Mouse (Mus musculus) erythroblast, adult 5-6 weeks (primary cell): Measurements from ENCODE around the gene Amhr2. TPM values are rescaled to one million over a fixed set of nuclear protein-coding genes. Genes with fewer than 3 reads are reported as not detected.

Source experiments
- total RNA-seq, 2 experiments: library from RNA; stranded (forward) in 1 of 2; stranded (reverse) in 1 of 2; fragments of 150-400 nt in 1 of 2; fragments of 200-764, 138-1000 nt in 1 of 2; gene quantifications; 2 replicates each; pipeline versions ENCODE4 v1.2.3 to v1.2.4; 2015 to 2017; ENCODE audit warnings: low replicate concordance in 2 of 2

Gene Amhr2
- total RNA-seq, 2 experiments from 2014 or later, result not detected

Other genes starting within 250 kb of the Amhr2 start
- 14.2 and 19.0 TPM in 2 replicates for gene Zfp740, start 242.1 kb upstream of the Amhr2 start, total RNA-seq (2015; ENCODE audit: low replicate concordance)
- 15.7 and 21.5 TPM in 2 replicates for gene Zfp740, start 242.1 kb upstream of the Amhr2 start, total RNA-seq (2017; ENCODE audit: low replicate concordance)
- 2.9 TPM in 1 of 2 replicates, not detected in the other for gene Csad, start 240.6 kb upstream of the Amhr2 start, total RNA-seq (2015; ENCODE audit: low replicate concordance)
- 9.3 and 12.5 TPM in 2 replicates for gene Csad, start 240.6 kb upstream of the Amhr2 start, total RNA-seq (2017; ENCODE audit: low replicate concordance)
- gene Itgb7, start 213.4 kb upstream of the Amhr2 start, total RNA-seq (2015; ENCODE audit: low replicate concordance), result 36.8 and 55.3 TPM in 2 replicates
- 31.0 and 35.5 TPM in 2 replicates for gene Itgb7, start 213.4 kb upstream of the Amhr2 start, total RNA-seq (2017; ENCODE audit: low replicate concordance)
- gene Rarg, start 187.8 kb upstream of the Amhr2 start, total RNA-seq (2015; ENCODE audit: low replicate concordance), result 0.84 and 1.5 TPM in 2 replicates
- 0.84 and 5.2 TPM in 2 replicates for gene Rarg, start 187.8 kb upstream of the Amhr2 start, total RNA-seq (2017; ENCODE audit: low replicate concordance)
- gene Gm9918, start 174.8 kb upstream of the Amhr2 start, total RNA-seq (2015; ENCODE audit: low replicate concordance), result not detected in 2 replicates
- gene Gm9918, start 174.8 kb upstream of the Amhr2 start, total RNA-seq (2017; ENCODE audit: low replicate concordance), result not detected in 2 replicates
- gene Mfsd5, start 165.9 kb upstream of the Amhr2 start, total RNA-seq (2015; ENCODE audit: low replicate concordance), result 5.9 and 15.6 TPM in 2 replicates
- 2.5 and 10.7 TPM in 2 replicates for gene Mfsd5, start 165.9 kb upstream of the Amhr2 start, total RNA-seq (2017; ENCODE audit: low replicate concordance)
- 4.8 and 10.9 TPM in 2 replicates for gene Espl1, start 149.1 kb upstream of the Amhr2 start, total RNA-seq (2015; ENCODE audit: low replicate concordance)
- gene Espl1, start 149.1 kb upstream of the Amhr2 start, total RNA-seq (2017; ENCODE audit: low replicate concordance), result 29.3 and 37.1 TPM in 2 replicates
- 71.1 and 131 TPM in 2 replicates for gene Pfdn5, start 119.3 kb upstream of the Amhr2 start, total RNA-seq (2015; ENCODE audit: low replicate concordance)
- gene Pfdn5, start 119.3 kb upstream of the Amhr2 start, total RNA-seq (2017; ENCODE audit: low replicate concordance), result 120 and 128 TPM in 2 replicates
- 9.4 and 10.0 TPM in 2 replicates for gene Myg1, start 113.7 kb upstream of the Amhr2 start, total RNA-seq (2015; ENCODE audit: low replicate concordance)
- 14.3 and 14.9 TPM in 2 replicates for gene Myg1, start 113.7 kb upstream of the Amhr2 start, total RNA-seq (2017; ENCODE audit: low replicate concordance)
- 30.3 and 60.7 TPM in 2 replicates for gene Aaas, start 94.6 kb upstream of the Amhr2 start, total RNA-seq (2015; ENCODE audit: low replicate concordance)
- 11.7 and 49.7 TPM in 2 replicates for gene Aaas, start 94.6 kb upstream of the Amhr2 start, total RNA-seq (2017; ENCODE audit: low replicate concordance)
- not detected in 2 replicates for gene Sp7, start 78.2 kb upstream of the Amhr2 start, total RNA-seq (2015; ENCODE audit: low replicate concordance)
- not detected in 2 replicates for gene Sp7, start 78.2 kb upstream of the Amhr2 start, total RNA-seq (2017; ENCODE audit: low replicate concordance)
- 42.2 and 66.3 TPM in 2 replicates for gene Sp1, start 39.2 kb upstream of the Amhr2 start, total RNA-seq (2015; ENCODE audit: low replicate concordance)
- gene Sp1, start 39.2 kb upstream of the Amhr2 start, total RNA-seq (2017; ENCODE audit: low replicate concordance), result 20.2 and 23.1 TPM in 2 replicates
- gene Prr13, start 13.7 kb downstream of the Amhr2 start, total RNA-seq (2015; ENCODE audit: low replicate concordance), result 70.9 and 84.4 TPM in 2 replicates
- gene Prr13, start 13.7 kb downstream of the Amhr2 start, total RNA-seq (2017; ENCODE audit: low replicate concordance), result 37.6 and 64.5 TPM in 2 replicates
- gene Pcbp2, start 25.2 kb downstream of the Amhr2 start, total RNA-seq (2015; ENCODE audit: low replicate concordance), result 252 and 321 TPM in 2 replicates
- 85.4 and 91.0 TPM in 2 replicates for gene Pcbp2, start 25.2 kb downstream of the Amhr2 start, total RNA-seq (2017; ENCODE audit: low replicate concordance)
- not detected in 2 replicates for gene Gm10337, start 58.4 kb downstream of the Amhr2 start, total RNA-seq (2015; ENCODE audit: low replicate concordance)
- not detected in 2 replicates for gene Gm10337, start 58.4 kb downstream of the Amhr2 start, total RNA-seq (2017; ENCODE audit: low replicate concordance)
- gene Map3k12, start 71.7 kb downstream of the Amhr2 start, total RNA-seq (2015; ENCODE audit: low replicate concordance), result not detected in 2 replicates
- gene Map3k12, start 71.7 kb downstream of the Amhr2 start, total RNA-seq (2017; ENCODE audit: low replicate concordance), result 0.34 and 1.1 TPM in 2 replicates
- gene Tarbp2, start 72.8 kb downstream of the Amhr2 start, total RNA-seq (2015; ENCODE audit: low replicate concordance), result 3.5 and 7.3 TPM in 2 replicates
- gene Tarbp2, start 72.8 kb downstream of the Amhr2 start, total RNA-seq (2017; ENCODE audit: low replicate concordance), result 9.6 and 13.5 TPM in 2 replicates
- 4.6 TPM in 1 of 2 replicates, not detected in the other for gene Npff, start 79.6 kb downstream of the Amhr2 start, total RNA-seq (2015; ENCODE audit: low replicate concordance)
- 5.9 TPM in 1 of 2 replicates, not detected in the other for gene Npff, start 79.6 kb downstream of the Amhr2 start, total RNA-seq (2017; ENCODE audit: low replicate concordance)
- gene Gm28047, start 179.7 kb downstream of the Amhr2 start, total RNA-seq (2015; ENCODE audit: low replicate concordance), result not detected in 2 replicates
- not detected in 2 replicates for gene Gm28047, start 179.7 kb downstream of the Amhr2 start, total RNA-seq (2017; ENCODE audit: low replicate concordance)
- gene Atf7, start 180.1 kb downstream of the Amhr2 start, total RNA-seq (2015; ENCODE audit: low replicate concordance), result 43.9 and 44.4 TPM in 2 replicates
- 19.9 and 21.7 TPM in 2 replicates for gene Atf7, start 180.1 kb downstream of the Amhr2 start, total RNA-seq (2017; ENCODE audit: low replicate concordance)
- gene Atp5g2, start 227.0 kb downstream of the Amhr2 start, total RNA-seq (2015; ENCODE audit: low replicate concordance), result 22.6 and 29.2 TPM in 2 replicates
- gene Atp5g2, start 227.0 kb downstream of the Amhr2 start, total RNA-seq (2017; ENCODE audit: low replicate concordance), result 9.0 and 15.5 TPM in 2 replicates